Mouse (Mus musculus) forelimb bud, embryonic 11.5 days (tissue): ENCODE measurements at regions not wholly inside any gene's neighbourhood (a gene's known extent, or its start where the extent isn't known, plus 50 kb on each side); places are given as distances from the start of the nearest gene placed in this dataset.

Experiments used
- DNase-seq: peaks from one replicate; pipeline ENCODE4 v3.0.0-alpha.2; 2012; ENCODE audit warnings: low read depth, low spot score

DNA sequence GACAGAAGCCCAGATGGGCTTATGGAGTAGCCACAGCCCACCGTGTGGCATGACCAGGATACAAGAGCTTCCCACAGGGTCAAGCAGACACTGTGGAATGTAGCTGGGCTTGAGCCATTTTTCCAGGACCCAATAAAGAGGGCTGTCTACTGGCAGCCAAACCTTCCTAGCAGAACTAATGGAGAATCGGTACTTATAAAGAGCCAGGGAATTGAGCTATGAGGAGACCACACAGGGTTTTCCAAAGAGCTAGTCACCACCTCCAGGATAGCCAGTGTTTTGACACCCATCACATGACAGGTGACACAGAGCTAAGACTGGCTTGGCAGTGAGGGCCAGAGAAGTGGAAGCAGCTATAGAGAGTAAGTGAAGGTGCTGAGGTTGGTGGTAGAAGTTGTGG is 149.9 kb downstream of the Map2k4 start:
- no peak for DNase-seq

DNA sequence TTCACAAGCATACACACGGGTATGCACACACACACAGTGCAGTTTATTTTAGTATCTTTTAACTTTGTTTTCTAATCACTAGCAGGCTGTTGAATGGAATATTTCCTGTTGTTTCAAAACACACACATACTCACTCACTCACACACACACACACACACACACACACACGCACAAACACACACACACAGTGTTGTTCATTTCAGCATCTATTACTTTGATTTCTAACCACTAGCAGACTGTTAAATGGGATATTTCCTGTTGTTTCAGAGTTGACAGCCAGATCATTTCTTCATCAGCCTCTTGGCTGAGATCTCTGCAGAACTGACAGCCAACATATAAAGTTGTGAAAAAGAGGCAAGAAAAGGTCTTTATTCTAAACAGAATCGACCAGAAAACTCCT is 150.9 kb downstream of the Map2k4 start:
- DNase-seq, result no peak

DNA sequence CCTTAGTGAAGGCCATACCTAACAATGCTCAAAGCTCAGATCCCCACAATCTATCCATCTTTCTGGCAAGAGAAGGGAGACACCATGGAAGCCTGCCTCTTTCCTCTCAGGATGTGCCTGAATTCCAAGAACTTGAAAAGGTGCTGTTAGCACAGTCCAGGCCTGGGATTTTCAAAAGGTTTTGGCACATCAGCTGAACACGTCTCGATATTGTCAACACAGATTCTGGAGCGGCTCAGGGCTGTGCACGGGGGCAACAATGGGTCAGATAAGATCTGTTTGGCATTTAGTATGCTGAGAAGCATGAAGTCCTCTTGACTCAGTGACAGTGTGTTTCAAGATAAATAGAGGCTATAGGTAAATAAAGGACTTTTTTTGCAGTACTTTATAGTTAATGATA is 152.8 kb downstream of the Map2k4 start:
- no peak for DNase-seq

DNA sequence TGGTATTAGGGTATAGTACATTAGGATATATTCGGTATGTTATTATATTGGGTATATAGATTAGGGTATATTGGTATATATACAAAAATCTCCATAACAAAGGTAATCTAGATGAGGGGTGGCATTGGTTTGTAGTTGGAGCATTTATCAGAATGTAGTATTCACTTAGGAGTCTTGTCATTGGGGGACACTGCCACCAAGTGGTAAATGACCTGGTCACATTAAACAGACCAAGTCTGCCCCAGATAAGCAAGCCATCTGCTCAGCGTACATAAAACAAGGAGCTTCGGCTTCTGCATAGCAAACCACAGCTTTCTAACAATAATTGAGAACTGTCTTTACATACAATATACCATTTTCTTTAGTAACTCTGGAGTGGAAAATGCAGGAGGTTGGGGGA is 156.9 kb downstream of the Map2k4 start:
- peak; percentile 16 for DNase-seq

DNA sequence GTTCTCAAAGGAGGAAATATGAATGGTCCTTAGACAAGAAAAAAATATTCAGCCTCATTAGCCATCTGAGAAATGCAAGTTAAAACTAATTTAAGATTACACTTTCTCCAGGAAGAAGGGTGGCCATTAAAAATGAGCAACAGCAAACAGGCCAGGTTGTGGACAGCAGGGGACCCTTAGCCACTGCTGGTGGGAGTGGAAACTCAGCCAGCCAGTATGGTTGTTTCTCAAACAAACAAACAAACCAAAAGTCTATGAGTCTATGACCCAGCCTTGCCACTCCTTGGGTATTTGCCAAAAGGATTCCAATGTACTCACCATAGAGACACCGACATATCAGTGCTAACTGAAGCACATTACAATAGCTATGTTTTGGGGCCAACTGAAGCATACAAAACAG is 157.7 kb downstream of the Map2k4 start:
- no peak for DNase-seq

DNA sequence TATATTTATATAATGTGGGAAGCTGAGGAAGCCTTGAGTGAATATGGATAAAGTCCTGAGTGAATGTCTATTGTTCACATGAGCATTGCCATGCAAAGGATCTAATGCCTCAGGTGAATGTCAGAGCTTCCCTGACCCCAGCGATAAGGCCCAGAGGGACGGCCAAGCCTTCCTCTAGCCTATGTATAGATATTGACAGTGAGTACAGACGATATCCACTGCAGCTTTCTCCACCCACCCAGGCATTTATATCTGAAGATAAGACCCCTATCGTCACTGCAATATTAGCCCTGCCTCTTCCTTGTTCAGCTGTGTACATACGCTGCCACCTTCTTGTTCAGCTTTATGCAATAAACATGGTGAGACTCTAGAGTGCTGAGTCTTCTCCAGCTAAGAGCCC is 158.8 kb downstream of the Map2k4 start:
- no peak for DNase-seq

DNA sequence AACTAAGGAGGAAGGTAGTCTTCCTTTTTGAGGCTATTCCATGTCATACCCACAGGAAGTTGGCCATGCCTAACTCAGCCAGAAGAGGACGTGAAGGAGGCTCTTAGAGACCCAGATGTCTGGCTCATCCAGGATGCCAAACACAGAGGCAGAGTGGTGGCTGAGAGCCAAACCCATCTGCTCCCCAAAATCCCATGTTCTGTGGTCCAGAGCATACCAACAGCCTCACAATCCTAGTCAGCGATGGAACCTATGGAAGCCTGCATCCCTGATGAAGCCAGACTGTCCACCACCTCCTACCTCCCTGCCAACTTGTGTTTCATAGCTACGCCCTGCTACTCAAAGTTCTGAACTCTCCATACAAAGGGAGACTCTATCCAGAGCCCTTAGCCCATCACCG is 169.1 kb downstream of the Map2k4 start:
- no peak for DNase-seq

DNA sequence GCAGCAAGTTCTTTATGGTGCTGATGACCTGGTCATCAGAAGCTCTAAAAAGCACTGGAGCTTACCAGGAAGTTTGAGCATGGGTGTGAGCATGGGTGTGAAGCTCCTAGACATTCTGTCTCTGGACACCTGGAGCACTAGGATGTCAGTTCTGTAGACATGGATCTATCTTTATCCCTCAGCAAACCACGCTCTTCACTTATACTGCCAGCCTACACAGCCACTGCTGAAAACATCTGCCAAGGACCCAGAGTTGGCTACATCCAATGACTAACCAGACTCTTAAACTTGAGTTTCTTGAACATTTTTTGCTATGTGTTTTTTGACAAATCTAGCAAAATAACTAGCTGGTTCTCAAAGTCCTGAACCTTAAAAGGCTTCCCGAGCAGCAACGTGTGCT is 177.6 kb downstream of the Map2k4 start:
- no peak for DNase-seq

DNA sequence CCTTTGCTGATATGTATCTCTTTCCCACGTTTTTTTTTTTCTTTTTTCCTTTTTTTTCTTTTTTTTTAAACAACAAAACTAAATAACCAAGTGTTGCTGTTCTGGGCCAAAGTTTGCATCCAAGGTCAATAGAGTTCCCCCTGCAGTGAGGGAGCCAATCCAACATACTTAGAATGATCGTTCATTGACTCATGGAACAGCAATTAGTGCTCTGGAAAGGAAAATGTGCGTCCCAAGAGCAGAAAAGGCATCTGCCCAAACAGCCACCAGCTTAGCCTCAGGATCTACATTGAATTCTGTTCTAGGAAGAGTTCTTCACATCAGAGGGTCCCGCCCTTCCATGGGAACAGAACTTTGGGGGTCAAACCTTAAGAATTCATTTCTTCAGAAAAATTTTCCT is 179.0 kb downstream of the Map2k4 start:
- no peak for DNase-seq

DNA sequence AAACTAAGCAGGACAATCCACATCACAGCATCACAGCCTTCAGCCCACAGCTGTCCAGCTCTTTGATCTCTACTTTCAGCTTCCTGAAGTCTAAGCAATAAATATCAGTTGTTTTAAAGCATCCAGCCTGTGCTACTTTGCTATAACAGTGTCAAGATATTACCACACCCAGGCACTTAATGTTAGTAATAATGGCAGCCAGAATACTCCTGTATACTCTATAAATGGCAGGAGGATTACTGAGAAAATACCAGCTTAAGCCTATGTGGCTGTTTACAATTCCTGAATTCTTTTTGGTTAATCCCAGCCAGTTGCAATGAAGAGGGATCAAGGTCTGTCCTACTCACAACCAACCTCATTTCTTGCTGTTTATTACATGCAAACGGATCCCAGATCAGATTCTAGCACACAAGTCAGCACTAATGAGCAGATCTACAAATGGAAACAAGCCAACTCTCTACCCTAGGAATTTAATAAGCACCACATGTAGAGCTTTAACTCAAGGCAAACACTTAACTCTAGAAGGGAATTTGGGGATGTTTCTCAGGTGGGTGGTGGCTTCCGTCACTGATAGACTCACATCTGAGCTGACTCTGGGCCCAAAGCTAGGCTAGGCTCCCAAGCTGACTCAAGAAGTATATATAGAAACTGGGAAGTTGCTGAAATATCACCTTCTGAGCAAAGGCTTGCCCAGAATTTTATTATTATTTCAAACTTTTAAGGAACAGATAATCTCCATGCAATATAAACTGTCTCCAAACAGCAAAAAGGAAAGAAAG is 190.6 kb downstream of the Map2k4 start:
- DNase-seq, result peak; percentile 21

DNA sequence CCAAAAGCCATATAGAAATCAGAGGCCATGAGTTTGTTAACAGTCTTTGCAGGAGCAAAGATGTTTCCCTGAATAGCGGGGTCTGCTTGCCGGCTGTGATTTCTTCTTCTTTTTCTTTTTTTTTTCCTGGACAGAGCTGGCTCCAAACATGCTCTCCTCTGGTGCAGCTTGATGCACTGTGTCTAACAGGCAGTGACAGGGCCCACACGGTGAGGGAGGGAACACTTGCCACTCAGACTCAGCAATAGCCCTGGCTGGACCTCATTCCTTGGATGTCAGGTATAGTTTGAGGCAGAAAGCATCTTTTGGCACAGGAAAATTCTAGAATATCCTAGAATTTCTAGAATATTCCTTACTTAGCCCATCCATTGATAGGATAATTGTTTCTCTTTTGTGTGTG is 199.6 kb downstream of the Map2k4 start:
- no peak for DNase-seq

DNA sequence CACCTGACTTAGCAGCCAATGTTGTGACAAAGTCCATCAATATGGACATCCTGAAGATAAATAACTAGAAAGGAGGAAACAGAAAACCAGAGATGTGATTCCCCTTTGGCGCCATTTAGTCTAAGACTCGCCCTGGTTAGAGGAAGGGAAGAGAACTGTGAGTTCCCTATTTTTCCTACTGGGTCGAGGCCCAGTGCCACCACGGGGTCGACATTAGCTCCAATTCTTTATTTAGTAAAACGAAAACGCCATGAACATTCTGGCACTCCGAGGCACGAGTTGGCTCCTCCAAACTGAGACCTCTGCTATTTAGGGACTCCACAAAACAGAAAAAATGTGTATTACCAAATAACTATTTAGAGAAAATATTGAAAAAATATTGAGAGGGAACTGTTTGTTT is 220.3 kb downstream of the Map2k4 start:
- no peak for DNase-seq

DNA sequence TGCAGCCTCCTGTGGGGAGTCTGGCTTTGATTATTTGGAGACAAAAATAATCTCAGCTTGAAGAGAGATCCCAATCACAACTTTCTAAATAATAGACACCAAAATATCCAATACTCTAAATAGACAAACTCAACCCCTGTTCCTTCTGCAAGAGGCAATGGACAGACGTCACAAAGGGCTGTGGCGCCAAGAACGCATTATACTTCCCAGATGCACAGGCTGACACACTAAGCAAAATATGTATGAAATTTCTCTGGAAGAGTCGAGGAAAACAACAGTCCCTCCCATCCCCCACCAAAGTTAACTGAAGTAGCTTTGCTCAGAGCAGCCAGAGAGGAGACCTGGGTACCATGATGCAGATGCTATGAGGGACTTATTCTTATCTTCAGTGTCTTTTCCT is 229.9 kb downstream of the Map2k4 start:
- DNase-seq, result no peak

DNA sequence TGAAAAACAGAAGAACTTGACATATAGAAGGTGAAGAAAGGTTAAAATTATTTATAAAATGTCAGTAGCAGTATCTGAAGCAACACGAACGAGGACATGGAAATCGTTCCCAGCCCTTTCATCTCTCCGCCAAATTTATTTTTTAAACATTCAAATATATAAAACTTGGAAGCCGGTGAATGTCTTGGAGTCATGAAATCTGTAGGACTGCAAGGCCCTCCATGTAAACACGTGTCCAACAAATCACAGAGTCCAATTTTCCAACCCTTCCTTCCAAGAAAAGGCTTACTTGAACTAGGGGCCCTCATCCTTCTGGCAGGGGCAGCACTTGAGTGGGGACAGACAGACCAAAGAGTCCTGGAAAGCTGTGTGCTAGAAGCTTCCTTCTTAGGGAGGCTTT is 237.0 kb downstream of the Map2k4 start:
- no peak for DNase-seq

DNA sequence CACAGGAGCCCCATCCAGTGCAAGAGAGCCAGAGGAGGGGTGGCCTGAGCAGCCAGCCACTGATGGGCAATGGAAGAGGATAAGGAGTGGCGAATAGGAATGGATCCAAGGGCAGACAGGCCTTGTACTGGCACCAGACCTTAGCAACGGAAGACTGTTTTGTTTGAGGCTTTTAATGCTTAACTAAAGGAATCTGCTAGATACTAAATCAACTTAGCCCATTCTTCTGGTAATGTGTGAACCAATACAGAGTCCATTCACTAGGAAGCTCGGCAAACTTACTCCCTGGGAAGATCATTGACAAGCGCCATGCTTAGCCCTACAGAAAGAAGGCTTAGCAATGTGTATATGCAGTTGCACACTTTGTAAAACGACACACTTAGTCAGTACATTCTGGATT is 243.8 kb downstream of the Map2k4 start:
- no peak for DNase-seq

DNA sequence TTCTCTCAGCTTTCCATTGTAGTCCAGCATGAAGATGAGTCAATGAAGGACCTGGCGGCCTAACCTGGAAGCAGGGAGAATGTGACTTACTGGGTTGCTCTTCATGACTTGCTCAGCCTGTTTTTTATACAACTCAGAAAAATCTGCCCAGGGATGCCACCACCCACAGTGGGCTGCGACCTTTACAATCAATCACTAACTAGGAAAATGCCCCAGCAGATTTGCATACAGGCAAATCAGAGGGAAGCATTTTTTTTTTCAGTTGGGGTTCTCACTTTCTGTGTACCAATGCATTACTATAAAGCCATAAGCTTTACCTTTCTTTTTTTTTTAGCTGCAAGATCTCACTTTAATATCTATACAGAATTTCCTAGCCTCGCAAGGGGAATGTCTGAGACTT is 244.5 kb downstream of the Map2k4 start:
- no peak for DNase-seq

DNA sequence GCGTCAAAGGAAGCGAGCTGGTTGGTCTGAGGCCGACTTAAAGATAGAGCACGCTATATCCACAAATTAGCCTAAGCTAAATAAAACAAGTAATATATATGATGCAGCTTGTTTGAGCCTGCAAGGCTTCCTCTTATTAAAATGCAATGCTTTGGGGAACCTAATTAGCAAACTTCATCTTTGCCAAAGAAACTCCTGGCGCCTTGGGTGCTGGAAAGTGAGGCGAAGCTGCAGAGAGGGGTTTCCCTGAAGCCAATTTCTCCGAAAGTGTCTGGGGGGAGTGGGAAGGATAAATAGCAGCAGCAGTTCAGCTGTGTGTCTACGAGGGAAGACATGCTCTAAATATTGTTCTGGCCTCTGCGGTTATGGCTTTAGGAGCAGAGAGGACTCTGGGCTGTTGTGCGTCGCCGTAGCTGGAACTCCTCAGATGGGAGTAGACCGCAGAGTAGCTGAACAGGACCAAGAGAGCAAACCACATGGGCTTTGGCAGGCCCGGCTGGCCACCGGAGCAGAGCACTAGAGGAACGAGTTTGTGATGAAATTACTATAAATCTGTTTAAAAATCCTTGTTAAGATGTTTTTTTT is 251.0 kb downstream of the Map2k4 start:
- no peak for DNase-seq

DNA sequence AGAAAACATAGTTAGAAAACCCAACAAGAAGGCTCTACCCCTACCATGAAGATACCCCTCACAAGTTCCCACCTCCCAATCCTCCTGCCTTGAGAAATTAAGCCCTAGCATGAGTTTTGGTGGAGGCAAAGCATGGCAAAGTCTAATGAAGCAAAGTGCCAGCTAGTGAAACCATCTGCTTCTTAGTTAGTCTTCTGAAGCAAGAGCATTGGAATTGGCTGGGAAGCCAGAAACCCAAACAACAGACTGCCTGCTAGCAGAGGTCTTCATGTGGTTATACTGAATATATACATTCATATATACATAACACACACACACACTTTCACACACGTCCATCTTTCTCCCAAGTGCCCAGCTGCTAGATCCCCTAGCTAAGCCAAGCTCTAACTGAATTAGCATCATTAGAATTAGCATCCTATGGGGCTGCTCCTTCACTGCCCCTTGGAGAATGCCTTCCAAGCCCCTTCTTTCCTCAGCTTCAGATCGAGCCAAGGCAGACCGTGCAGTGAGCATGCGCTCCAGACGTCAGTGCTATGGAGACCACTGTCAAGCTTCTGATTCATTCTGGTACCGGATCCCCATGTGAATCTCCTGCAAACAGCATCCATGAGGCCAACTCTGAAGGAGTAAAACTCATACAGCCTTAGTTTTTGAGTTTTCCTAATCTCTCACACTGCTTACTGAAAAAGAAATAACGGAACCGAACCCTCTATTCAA is 252.2 kb downstream of the Map2k4 start:
- DNase-seq, result no peak

DNA sequence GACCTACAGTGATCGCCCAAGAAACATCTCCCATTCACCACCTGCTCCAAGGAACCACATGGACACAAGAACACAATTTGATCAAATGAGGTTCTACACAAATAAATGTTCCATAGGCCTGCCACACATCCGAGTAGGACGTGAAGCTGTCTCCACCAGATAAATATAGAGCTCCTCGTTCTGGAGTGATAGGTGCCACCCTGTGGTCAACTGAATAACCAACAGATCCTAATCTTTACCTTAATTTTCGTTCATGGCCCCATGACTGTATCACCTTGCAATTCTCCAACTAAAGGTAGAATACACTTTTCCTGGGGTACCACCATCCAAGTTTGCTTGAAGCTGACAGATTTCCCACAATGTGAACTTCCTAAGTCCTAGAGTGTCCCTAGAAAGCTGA is 257.4 kb downstream of the Map2k4 start:
- DNase-seq, result no peak

DNA sequence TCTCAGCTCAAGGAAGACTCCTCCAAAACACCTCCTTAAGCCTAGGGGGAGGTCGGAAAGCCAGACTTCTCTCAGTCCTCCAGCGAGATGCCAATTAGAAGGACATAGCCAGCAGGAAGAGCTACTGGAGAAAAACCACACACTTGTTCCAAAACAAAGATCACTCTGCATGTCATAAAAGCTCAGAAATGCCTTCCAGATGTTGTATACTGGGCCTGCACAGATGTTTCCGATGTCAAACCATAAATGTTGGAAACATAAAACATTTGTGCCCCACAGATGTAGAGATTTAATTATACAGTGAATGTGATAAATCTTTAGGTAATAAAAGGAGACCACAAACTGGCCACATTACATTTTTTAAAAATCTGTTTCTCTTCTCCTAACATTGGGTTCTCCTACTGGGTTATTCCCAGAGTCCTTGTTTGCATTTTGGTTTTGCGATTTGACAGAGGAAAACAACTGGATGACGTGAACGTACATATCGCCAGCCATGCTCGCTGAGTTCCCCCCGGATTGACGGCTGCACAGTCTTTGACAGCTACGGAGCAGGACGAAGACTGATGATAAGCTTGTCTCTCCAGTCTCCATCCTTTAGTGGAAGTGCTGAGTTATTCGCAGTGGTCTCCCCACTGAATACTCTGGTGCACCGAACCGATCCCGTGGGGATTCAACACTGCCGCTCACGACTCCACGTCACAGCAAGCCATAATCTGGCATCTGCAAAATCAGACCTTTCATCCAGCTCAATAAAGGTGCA is 235.5 kb upstream of the Myocd start:
- DNase-seq, result peak; percentile 79

DNA sequence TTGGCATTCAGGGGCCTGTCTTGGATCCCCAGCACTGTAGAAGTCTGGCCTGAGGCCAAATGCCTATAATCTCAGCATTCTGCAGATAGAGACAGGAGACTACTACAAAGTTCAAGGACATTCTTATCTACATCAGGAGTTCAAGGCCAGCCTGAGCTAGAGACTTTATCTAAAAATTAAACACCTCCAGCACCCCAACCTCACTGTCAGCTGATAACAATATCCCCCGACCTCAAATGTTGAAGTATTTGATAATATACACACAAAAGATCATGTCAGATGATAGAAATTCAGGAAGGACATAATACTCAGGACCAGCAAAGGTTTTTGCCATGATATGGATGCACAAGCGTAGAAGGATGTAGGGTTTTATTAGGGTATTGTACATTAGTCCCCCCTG is 228.2 kb upstream of the Myocd start:
- no peak for DNase-seq

DNA sequence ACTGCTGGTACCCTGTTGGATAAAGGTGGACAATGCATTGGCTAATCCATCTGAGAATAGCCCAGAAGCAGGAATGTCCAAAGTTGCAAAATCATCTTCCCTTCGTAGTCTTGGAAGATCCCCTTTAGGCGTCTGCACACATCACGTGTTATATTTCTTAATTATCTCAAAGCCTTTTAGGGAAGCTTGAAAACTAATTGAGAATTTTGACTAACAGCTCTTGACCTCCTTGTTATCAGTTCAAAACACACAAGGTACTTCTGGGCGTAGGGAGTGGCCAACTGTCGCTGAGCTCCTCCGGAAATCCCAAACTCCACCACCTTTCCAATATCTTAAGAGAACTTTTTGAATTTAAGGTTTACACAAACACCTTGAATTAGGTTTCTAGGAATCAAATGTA is 227.6 kb upstream of the Myocd start:
- DNase-seq, result no peak
